Mouse (Mus musculus): Measurements from ENCODE around the gene Kncn.

The Kncn gene

DNA sequence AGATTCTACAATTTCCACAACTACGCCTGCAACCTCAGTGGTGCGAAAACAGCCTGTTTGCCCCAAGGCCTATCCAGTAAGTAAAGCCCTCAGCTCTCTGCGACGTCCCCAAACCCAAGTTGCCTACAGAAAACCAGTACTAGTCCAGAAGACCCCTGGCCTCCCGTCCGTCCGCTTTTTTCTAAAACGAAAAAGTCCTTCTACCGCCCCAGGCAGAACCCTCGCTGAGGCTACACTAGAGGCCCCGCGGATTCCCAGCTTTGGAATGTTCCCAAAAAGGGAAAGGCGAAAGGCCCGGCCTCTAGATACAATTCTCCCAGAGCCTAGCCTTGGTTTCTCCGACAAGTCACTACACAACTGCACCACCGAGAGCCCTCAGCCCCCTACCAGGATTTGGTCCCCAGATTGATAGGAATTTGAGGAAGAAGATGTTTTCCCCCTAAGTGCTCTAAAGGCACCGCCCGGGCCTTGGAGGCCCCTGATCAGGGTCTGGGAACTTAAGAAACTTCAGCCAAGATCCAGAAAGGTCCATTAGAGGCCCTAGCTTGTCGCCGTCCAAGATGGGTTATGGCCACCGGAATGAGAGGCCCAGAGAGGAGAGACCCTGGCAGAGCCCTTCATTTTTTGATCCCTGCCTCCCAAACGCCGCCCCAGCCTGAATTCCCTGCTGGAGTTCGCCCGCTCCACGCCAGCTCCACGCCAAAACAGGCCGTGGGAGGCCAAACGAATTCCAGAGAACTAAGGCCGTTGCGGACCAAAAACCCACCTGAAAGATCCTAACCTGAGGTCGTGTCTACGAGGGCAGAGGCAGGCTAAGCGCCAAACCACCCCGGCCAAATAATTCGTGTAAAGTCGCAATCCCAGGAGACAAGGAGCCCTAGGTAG, 54.3 kb downstream of the Kncn start:
- no peak for DNase-seq

Data from cerebellum, adult 11-12 months (tissue).